Mouse (Mus musculus) liver, embryonic 13.5 days (tissue): ENCODE results near the gene Traf3ip3. TPM values are rescaled to one million over a fixed set of nuclear protein-coding genes. Genes with fewer than 3 reads are reported as not detected.

ENCODE experiments used
- ATAC-seq: fragments of 200-750 bp; cut with Nextera tagmentation; 2 replicates; pipeline ENCODE4 v1.8.0; 2017; ENCODE audit warnings: low read depth, mild to moderate bottlenecking, moderate number of reproducible peaks, moderate library complexity
- DNase-seq: peaks from one replicate; pipeline ENCODE4 v3.0.0; 2022
- H3K27ac ChIP-seq: fragments of 300-500 bp; sonication (generic); 2 replicates; pipeline ENCODE4 v1.5.1; 2015; ENCODE audit warnings: moderate library complexity, mild to moderate bottlenecking, inconsistent platforms
- H3K27me3 ChIP-seq: fragments of 300-500 bp; sonication (generic); 2 replicates; pipeline ENCODE4 v1.6.1; 2015; ENCODE audit warnings: mild to moderate bottlenecking, inconsistent platforms
- H3K36me3 ChIP-seq: fragments of 300-500 bp; sonication (generic); 2 replicates; pipeline ENCODE4 v1.6.1; 2015; ENCODE audit warnings: mild to moderate bottlenecking, inconsistent platforms
- H3K4me1 ChIP-seq: fragments of 300-500 bp; sonication (generic); replicated peaks from 2 replicates; pipeline ENCODE4 v1.6.1; 2015; ENCODE audit warnings: inconsistent platforms
- H3K4me2 ChIP-seq: fragments of 300-500 bp; sonication (generic); 2 replicates; pipeline ENCODE4 v1.6.1; 2015; ENCODE audit warnings: inconsistent platforms, mild to moderate bottlenecking, moderate library complexity
- H3K4me3 ChIP-seq: fragments of 300-500 bp; sonication (generic); replicated peaks from 2 replicates; pipeline ENCODE4 v1.5.1; 2015; ENCODE audit warnings: mild to moderate bottlenecking, inconsistent platforms
- H3K9ac ChIP-seq: fragments of 300-500 bp; sonication (generic); 2 replicates; pipeline ENCODE4 v1.6.1; 2015; ENCODE audit warnings: mild to moderate bottlenecking, inconsistent platforms
- H3K9me3 ChIP-seq: fragments of 300-500 bp; sonication (generic); replicated peaks from 2 replicates; pipeline ENCODE4 v1.6.1; 2016; ENCODE audit warnings: inconsistent platforms
- WGBS: fragments of 180-500 bp; shearing (Covaris S2); methylation state at CpG from one replicate; pipeline ENCODE4 v1.1.7; 2015; ENCODE audit not compliant: insufficient replicate concordance; 5-methylcytosine and 5-hydroxymethylcytosine counted together
- polyA plus RNA-seq: library from polyadenylated mRNA; unstranded; fragments of >200 nt; fragmentation: Nextera tagmentation; extraction: Ambion mirVana; gene quantifications from 2 replicates; pipeline ENCODE4 v1.2.1, GENCODE M21; 2015

The Traf3ip3 gene
- polyA plus RNA-seq, 1 experiment from 2014 or later = 7.3 TPM

DNA sequence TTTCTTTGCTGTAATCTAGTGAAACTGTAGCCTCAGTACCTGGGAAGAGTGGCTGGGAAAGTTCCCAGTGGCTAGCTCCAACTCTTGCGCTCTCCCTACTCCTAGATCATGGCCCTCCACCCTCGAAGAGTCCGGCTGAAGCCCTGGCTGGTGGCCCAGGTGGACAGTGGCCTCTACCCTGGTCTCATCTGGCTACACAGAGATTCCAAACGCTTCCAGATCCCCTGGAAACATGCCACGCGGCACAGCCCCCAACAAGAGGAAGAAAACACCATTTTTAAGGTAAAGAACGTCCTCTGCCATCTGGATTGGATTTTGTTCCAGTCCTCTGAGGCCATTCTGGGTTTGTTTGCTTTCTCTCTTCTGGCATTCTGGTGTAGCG lies 44.4 kb downstream of the Traf3ip3 start:
- H3K9me3 ChIP-seq = no peaks in the 10 kb centered on the region
- no peak overlapping the region for H3K4me2 ChIP-seq
- no peak overlapping the region for H3K9ac ChIP-seq
- no peak overlapping the region for H3K4me3 ChIP-seq
- peaks cover 53% of the 10 kb centered on the region for H3K4me1 ChIP-seq
- H3K27ac ChIP-seq = no peak overlapping the region
- peaks cover 27% of the 10 kb centered on the region for H3K27me3 ChIP-seq
- no peak for ATAC-seq
- 66% methylated on average over 8 of the region's 8 CpGs for WGBS
- DNase-seq = no peak
- H3K36me3 ChIP-seq = no peaks in the 10 kb centered on the region

DNA sequence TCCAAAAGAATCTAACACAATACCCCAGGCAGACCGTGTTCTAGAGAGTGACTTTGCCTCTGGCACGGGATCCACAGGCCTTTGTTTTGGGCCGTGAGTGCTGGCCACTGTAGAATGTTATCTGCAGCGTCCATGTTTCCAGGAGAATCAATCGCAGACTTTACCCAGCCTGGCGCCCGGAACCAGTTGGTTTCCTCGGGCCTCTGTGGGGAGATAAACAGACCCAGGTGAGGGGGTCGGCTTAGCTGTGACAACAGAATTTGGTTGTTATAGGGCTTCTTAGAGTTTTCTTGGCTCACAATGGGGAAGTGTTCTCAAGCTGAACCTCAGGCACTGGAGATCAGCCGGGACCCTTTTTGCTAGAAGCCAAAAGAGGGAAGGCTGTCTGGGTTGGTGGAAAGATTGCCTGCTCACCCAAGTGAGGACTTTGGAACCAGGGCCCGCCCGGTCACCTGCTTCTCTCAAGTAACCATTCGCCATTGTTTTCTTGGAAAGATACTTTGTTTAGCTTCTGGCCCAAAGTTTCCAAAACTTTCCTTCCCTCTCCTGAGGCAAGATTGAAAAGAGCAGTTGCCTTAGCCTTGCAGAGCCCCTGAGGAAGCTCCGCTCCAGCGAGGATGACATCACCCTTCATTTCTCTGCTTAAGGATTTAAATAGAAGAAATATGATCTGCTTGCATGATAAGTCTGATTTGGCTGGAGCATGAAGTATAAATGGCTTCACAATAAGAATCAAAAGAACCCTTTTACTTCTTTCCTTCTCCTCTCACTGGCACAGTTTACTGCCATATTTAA lies 45.0 kb downstream of the Traf3ip3 start:
- no peak overlapping the region for H3K4me3 ChIP-seq
- H3K4me1 ChIP-seq = peaks cover 53% of the 10 kb centered on the region
- DNase-seq (no peak), ATAC-seq (no peak)
- H3K4me2 ChIP-seq = no peak overlapping the region
- H3K9ac ChIP-seq = no peak overlapping the region
- WGBS = 25% methylated on average over 15 of the region's 15 CpGs
- H3K36me3 ChIP-seq = no peaks in the 10 kb centered on the region
- H3K27ac ChIP-seq = 0 out of 2 replicates have a peak overlapping the region, but pooled peaks have one; percentile 29
- H3K9me3 ChIP-seq = no peaks in the 10 kb centered on the region
- H3K27me3 ChIP-seq = peaks cover 33% of the 10 kb centered on the region

GRCm38 (mm10) chr1:193153561-193153960 lies 47.9 kb downstream of the Traf3ip3 start:
- peaks cover 51% of the 10 kb centered on the region for H3K27me3 ChIP-seq

DNA sequence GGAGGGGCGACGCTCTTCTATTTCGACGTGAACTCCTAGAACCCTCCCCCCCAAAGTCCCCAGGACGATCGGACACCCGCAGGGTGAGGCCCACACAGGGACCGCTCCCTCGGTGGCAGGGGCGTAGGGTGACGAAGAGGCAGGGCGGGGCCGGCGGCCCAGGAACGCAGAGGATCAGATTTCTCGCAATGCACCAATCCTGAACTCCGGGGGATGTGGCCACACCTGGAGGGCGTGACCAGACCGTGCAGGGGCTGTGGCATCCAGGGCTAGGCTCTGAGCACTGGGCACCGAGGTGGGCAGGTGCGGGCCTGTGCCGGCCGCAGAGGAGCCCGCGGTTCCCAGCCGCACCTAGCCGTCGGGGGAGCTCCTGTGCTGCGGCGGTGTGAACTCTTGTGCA lies 48.6 kb downstream of the Traf3ip3 start, which contains the start of gene Irf6:
Irf6 (plus strand) TSS at position 240 of the 400 bp plus-strand sequence.
- Histone ChIP-seq H3K27me3 (peaks cover 51% of the 10 kb centered on the region), H3K4me3 (peak within 1 kb of the TSS; percentile 50), H3K9me3 (no peaks in the 10 kb centered on the region), H3K9ac (no peak within 1 kb of the TSS), H3K27ac (no peak within 1 kb of the TSS), H3K4me1 (peaks cover 33% of the 10 kb centered on the region), H3K4me2 (peak within 1 kb of the TSS; percentile 57), H3K36me3 (no peaks in the 10 kb centered on the region)
- WGBS = 5% methylated on average over 30 of the region's 30 CpGs
- ATAC-seq = peak; percentile 89
- peak; percentile 43 for DNase-seq

More at GRCm38 (mm10) chr1:193153561-193153960, 47.9 kb downstream of the Traf3ip3 start:
- peaks cover 33% of the 10 kb centered on the region for H3K4me1 ChIP-seq
- H3K27ac ChIP-seq = no peak overlapping the region
- DNase-seq (no peak), ATAC-seq (no peak)
- H3K36me3 ChIP-seq = no peaks in the 10 kb centered on the region
- 46% methylated on average over 16 of the region's 16 CpGs for WGBS
- peak overlapping the region; percentile 57 for H3K4me2 ChIP-seq
- H3K9ac ChIP-seq = no peak overlapping the region
- peak overlapping the region; percentile 50 for H3K4me3 ChIP-seq
- no peaks in the 10 kb centered on the region for H3K9me3 ChIP-seq

DNA sequence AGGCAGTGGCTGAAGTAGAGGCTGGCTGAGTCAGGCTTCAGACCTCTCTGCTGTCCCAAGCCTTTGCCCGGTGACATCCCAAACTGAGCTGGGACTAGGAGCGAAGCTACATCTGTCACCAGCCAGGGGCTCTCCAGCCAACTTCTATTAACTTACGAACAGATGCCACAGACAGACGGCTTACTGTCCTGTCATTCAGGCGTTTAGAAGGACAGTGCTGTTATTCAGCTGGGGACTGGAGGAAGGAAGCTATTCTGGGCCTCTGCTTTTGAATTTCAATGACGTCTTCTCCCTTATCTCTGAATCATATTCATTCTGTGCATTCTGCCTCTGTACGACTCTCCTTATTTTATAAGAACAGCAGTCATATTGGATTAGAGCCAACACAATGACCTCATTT lies 50.4 kb downstream of the Traf3ip3 start:
- DNase-seq (no peak), ATAC-seq (no peak)
- WGBS = 32% methylated on average over 7 of the region's 7 CpGs
- no peak overlapping the region for H3K4me3 ChIP-seq
- no peak overlapping the region for H3K9ac ChIP-seq
- H3K9me3 ChIP-seq = no peaks in the 10 kb centered on the region
- no peak overlapping the region for H3K27ac ChIP-seq
- no peaks in the 10 kb centered on the region for H3K36me3 ChIP-seq
- H3K4me1 ChIP-seq = peaks cover 22% of the 10 kb centered on the region
- peaks cover 51% of the 10 kb centered on the region for H3K27me3 ChIP-seq
- no peak overlapping the region for H3K4me2 ChIP-seq

DNA sequence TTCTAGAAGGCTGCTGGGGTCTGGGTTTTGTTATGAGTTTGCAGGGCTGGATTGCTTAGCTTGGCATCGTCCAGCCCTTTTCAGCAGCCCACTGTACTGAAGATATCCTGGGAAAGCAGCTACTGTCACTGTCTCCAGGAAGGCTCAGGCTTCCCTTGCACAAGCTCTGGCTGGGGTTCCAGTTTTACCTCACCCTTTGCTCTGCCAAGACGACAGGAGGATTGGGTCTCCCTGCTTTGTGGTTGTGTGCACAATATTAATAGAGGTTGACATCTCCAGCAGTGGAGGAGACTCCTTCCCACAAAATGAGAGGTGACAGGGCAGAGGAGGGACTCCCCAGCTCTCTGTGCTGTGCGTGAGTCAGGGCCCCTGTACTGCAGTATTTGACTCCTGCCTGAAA lies 52.3 kb downstream of the Traf3ip3 start:
- Histone ChIP-seq H3K4me2 (no peak overlapping the region), H3K4me1 (peaks cover 16% of the 10 kb centered on the region), H3K27me3 (peaks cover 46% of the 10 kb centered on the region), H3K9ac (no peak overlapping the region), H3K4me3 (no peak overlapping the region), H3K27ac (no peak overlapping the region), H3K36me3 (no peaks in the 10 kb centered on the region), H3K9me3 (no peaks in the 10 kb centered on the region)
- DNase-seq (no peak), ATAC-seq (no peak)
- WGBS = 45% methylated on average over 3 of the region's 3 CpGs

DNA sequence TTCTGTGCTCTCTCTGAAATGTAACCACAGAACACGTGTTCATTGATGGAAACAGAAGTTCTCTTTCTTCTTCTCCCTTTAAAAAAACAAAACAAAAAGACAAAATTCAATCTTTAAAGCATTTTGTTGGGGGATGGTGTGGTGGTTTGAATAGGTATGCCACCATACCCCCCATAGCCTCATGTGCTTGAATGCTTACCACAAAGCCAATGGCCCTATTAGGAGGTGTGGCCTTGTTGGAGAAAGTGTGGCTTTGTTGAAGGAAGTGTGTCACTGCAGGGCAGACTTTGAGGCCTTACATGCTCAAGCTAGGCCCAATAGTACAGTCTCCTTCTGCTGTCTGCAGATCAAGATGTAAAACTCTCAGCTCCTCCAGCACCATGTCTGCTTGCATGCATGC lies 55.1 kb downstream of the Traf3ip3 start:
- H3K4me3 ChIP-seq = no peak overlapping the region
- ATAC-seq (no peak), DNase-seq (no peak)
- H3K36me3 ChIP-seq = no peaks in the 10 kb centered on the region
- peaks cover 17% of the 10 kb centered on the region for H3K27me3 ChIP-seq
- no peak overlapping the region for H3K27ac ChIP-seq
- H3K4me1 ChIP-seq = no peaks in the 10 kb centered on the region
- H3K4me2 ChIP-seq = no peak overlapping the region
- WGBS = 39% methylated on average over 1 of the region's 1 CpGs
- H3K9ac ChIP-seq = no peak overlapping the region
- no peaks in the 10 kb centered on the region for H3K9me3 ChIP-seq

DNA sequence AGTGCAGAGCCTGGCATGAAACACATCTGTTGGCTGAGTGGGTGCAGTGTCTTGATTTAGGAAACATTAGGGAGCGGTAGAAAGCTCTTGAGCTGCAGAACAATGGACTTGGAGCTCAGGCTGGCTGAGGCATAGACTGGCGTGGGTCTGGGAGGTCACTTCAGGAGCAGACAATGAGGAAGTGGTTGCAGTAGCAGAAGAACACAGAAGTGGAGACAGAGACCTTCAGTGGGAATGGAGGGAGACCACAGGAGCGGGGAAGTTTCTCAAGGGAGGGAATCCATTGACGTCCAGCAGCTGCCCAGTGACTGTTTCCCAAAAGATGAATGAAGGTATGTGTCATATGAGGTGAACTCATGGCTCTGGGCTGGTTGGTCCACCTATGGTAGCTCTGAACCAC lies 56.4 kb downstream of the Traf3ip3 start:
- H3K9ac ChIP-seq = no peak overlapping the region
- peaks cover 8% of the 10 kb centered on the region; the same call in 1 of the 2 replicates for H3K27me3 ChIP-seq
- H3K4me3 ChIP-seq = no peak overlapping the region
- no peaks in the 10 kb centered on the region for H3K9me3 ChIP-seq
- no peaks in the 10 kb centered on the region for H3K36me3 ChIP-seq
- no peak overlapping the region for H3K4me2 ChIP-seq
- no peaks in the 10 kb centered on the region for H3K4me1 ChIP-seq
- ATAC-seq = no peak
- DNase-seq = no peak
- H3K27ac ChIP-seq = no peak overlapping the region
- 39% methylated on average over 4 of the region's 4 CpGs for WGBS

DNA sequence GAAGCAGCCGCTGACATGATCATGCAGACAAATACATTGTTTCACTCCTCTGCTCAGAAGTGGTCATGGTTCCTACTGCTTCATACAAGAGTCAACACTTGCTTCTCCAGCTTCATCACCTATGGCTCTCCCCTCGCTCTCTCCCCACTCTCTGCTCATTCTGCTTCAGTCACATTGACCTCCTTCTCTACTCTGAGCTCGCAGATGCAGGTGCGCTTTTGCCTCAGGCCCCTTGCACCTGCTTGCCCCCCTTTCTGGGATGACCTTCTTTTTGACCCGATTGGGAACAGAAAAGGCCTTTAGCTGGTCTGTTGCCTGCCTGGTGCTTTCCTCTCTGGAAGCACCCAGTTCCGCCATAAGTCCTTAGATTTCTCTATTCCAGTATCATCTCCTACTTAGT lies 57.0 kb downstream of the Traf3ip3 start:
- H3K9ac ChIP-seq = no peak overlapping the region

DNA sequence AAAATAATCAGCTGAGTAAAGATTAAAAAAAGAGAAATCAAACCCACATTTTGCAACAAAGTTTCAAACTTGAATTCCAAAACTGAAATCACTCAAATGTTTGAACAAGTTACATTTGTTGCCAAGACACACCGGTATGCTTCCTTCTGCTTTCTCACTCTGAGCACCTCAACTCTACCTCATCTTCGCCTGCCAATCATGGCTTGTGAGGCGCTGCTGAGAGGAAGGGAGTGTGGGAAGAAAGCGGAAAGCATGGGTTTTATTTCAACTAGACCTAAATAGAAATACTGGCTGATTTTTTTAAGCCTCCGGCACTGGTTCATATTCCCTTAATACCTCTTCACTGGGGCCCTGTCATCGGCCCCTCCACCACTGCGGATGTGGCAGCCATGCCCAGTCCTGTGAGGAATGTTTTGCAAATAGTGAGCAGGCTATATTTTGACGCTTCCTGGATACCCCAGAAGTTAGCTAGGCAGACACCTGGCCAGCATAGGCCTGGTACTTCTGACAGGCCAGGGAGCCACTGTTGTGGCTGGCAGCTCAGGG lies 58.9 kb downstream of the Traf3ip3 start:
- H3K36me3 ChIP-seq = no peaks in the 10 kb centered on the region
- WGBS = 52% methylated on average over 8 of the region's 8 CpGs

More for the DNA sequence above, 57.0 kb downstream of the Traf3ip3 start:
- WGBS = 75% methylated on average over 6 of the region's 6 CpGs
- no peak overlapping the region for H3K4me3 ChIP-seq
- H3K9me3 ChIP-seq = no peaks in the 10 kb centered on the region
- no peak for ATAC-seq
- H3K4me2 ChIP-seq = no peak overlapping the region
- H3K4me1 ChIP-seq = no peaks in the 10 kb centered on the region
- no peaks in the 10 kb centered on the region for H3K36me3 ChIP-seq
- no peak overlapping the region for H3K27ac ChIP-seq
- peaks cover 5% of the 10 kb centered on the region; the same call in 1 of the 2 replicates for H3K27me3 ChIP-seq
- DNase-seq = no peak

GRCm38 (mm10) chr1:193141118-193141517 lies 60.4 kb downstream of the Traf3ip3 start:
- Histone ChIP-seq H3K36me3 (no peaks in the 10 kb centered on the region), H3K27ac (no peak overlapping the region), H3K9ac (no peak overlapping the region), H3K4me3 (no peak overlapping the region), H3K4me2 (no peak overlapping the region), H3K27me3 (0 out of 2 replicates have a peak, but pooled peaks cover 6% of the 10 kb centered on the region), H3K4me1 (no peaks in the 10 kb centered on the region), H3K9me3 (no peaks in the 10 kb centered on the region)
- 69% methylated on average over 7 of the region's 7 CpGs for WGBS
- no peak for DNase-seq
- no peak for ATAC-seq

More for the DNA sequence above, 58.9 kb downstream of the Traf3ip3 start:
- Histone ChIP-seq H3K4me1 (no peaks in the 10 kb centered on the region), H3K27me3 (0 out of 2 replicates have a peak, but pooled peaks cover 6% of the 10 kb centered on the region), H3K4me3 (no peak overlapping the region), H3K9me3 (no peaks in the 10 kb centered on the region), H3K4me2 (no peak overlapping the region), H3K27ac (no peak overlapping the region), H3K9ac (no peak overlapping the region)
- DNase-seq (no peak), ATAC-seq (no peak)
